Mouse (Mus musculus) limb, embryonic 14.5 days (tissue): ENCODE measurements around the gene Tmem178b. TPM values are rescaled to one million over a fixed set of nuclear protein-coding genes. Genes with fewer than 3 reads are reported as not detected.

Experiments used
- ATAC-seq: fragments of 200-750 bp; cut with Nextera tagmentation; 2 replicates; pipeline ENCODE4 v1.8.0; 2017; ENCODE audit warnings: low read depth, moderate number of reproducible peaks, moderate TSS enrichment; ENCODE audit not compliant: low FRiP score
- DNase-seq: peaks from one replicate; pipeline ENCODE4 v3.0.0-alpha.2; 2015; ENCODE audit warnings: low spot score
- H3K27ac ChIP-seq: fragments of 300-500 bp; sonication (generic); replicated peaks from 2 replicates; pipeline ENCODE4 v1.5.1; 2014; ENCODE audit warnings: low read depth, mild to moderate bottlenecking, low read length, moderate library complexity, mixed read lengths
- H3K27me3 ChIP-seq: fragments of 300-500 bp; sonication (generic); 2 replicates; pipeline ENCODE4 v1.6.1; 2014; ENCODE audit warnings: low read length, mixed read lengths; ENCODE audit not compliant: control insufficient read depth, insufficient read depth
- H3K36me3 ChIP-seq: fragments of 300-500 bp; sonication (generic); 2 replicates; pipeline ENCODE4 v1.6.1; 2014; ENCODE audit warnings: mild to moderate bottlenecking, low read length, moderate library complexity, mixed read lengths; ENCODE audit not compliant: control insufficient read depth, insufficient read depth
- H3K4me1 ChIP-seq: fragments of 300-500 bp; sonication (generic); 2 replicates; pipeline ENCODE4 v1.6.1; 2014; ENCODE audit warnings: antibody characterized with exemption, low read length, mixed read lengths; ENCODE audit not compliant: control insufficient read depth, insufficient read depth
- H3K4me2 ChIP-seq: fragments of 300-500 bp; sonication (generic); replicated peaks from 2 replicates; pipeline ENCODE4 v1.6.1; 2014; ENCODE audit warnings: low read depth, mild to moderate bottlenecking, low read length, moderate library complexity; ENCODE audit not compliant: severe bottlenecking
- H3K4me3 ChIP-seq: fragments of 300-500 bp; sonication (generic); replicated peaks from 2 replicates; pipeline ENCODE4 v1.5.1; 2014; ENCODE audit warnings: low read length
- H3K9ac ChIP-seq: fragments of 300-500 bp; sonication (generic); 2 replicates; pipeline ENCODE4 v1.6.1; 2014; ENCODE audit warnings: mild to moderate bottlenecking, low read depth, low read length, moderate library complexity; ENCODE audit not compliant: severe bottlenecking
- H3K9me3 ChIP-seq: fragments of 300-500 bp; sonication (generic); 2 replicates; pipeline ENCODE4 v1.6.1; 2016; ENCODE audit warnings: low read length; ENCODE audit not compliant: control insufficient read depth
- POLR2A ChIP-seq: fragments of 200-500 bp; IDR thresholded peaks from 2 replicates; pipeline ENCODE4 v1.8.0; 2012; ENCODE audit warnings: inconsistent platforms, mild to moderate bottlenecking, moderate library complexity, borderline replicate concordance; ENCODE audit not compliant: insufficient read depth, insufficient read length; ENCODE audit errors: extremely low read depth
- WGBS: fragments of 180-500 bp; shearing (Covaris S2); extraction: QIAGEN DNeasy Blood & Tissue Kit; methylation state at CpG from one replicate; pipeline ENCODE4 v1.1.7; 2014; 5-methylcytosine and 5-hydroxymethylcytosine counted together
- polyA plus RNA-seq, 2 experiments: library from polyadenylated mRNA; depleted of rRNA in 1 of 2; stranded (reverse) in 1 of 2; unstranded in 1 of 2; fragments of >200 nt; fragmentation: Nextera tagmentation in 1 of 2; extraction: Ambion mirVana in 1 of 2; gene quantifications; 2 replicates each; pipeline versions ENCODE4 v1.2.1 to v1.2.3; 2012 to 2014

Tmem178b gene
- polyA plus RNA-seq, 2 experiments, result 1.2 to 2.3 TPM

GRCm38 (mm10) chr6:40121494-40121893, 248.4 kb downstream of the Tmem178b start:
- Histone ChIP-seq H3K9ac (no peak overlapping the region), H3K27me3 (no peaks in the 10 kb centered on the region), H3K27ac (no peak overlapping the region), H3K4me2 (no peak overlapping the region), H3K36me3 (no peaks in the 10 kb centered on the region), H3K9me3 (no peaks in the 10 kb centered on the region), H3K4me3 (no peak overlapping the region), H3K4me1 (no peaks in the 10 kb centered on the region)
- DNase-seq, result no peak
- 45% methylated on average over 4 of the region's 4 CpGs for WGBS
- no peak for ATAC-seq
- TF ChIP-seq POLR2A, result no peak

GRCm38 (mm10) chr6:40123070-40123690, 250.1 kb downstream of the Tmem178b start:
- no peak overlapping the region for H3K4me3 ChIP-seq
- no peaks in the 10 kb centered on the region for H3K27me3 ChIP-seq
- no peak for ATAC-seq
- no peak overlapping the region for H3K27ac ChIP-seq
- no peaks in the 10 kb centered on the region for H3K36me3 ChIP-seq
- no peak overlapping the region for H3K9ac ChIP-seq
- no peak overlapping the region for H3K4me2 ChIP-seq
- H3K4me1 ChIP-seq, result no peaks in the 10 kb centered on the region
- no peak for DNase-seq
- H3K9me3 ChIP-seq, result no peaks in the 10 kb centered on the region
- 76% methylated on average over 12 of the region's 12 CpGs for WGBS
- TF ChIP-seq POLR2A, result no peak

- H3K4me3 ChIP-seq, result no peak overlapping the region
- H3K9me3 ChIP-seq, result no peaks in the 10 kb centered on the region
- no peak overlapping the region for H3K4me2 ChIP-seq
- no peaks in the 10 kb centered on the region for H3K4me1 ChIP-seq
- H3K27ac ChIP-seq, result no peak overlapping the region
- no peaks in the 10 kb centered on the region for H3K36me3 ChIP-seq
- DNase-seq, result no peak
- H3K27me3 ChIP-seq, result no peaks in the 10 kb centered on the region
- no peak for ATAC-seq
- H3K9ac ChIP-seq, result no peak overlapping the region
- no peak for TF ChIP-seq POLR2A
Observed at GRCm38 (mm10) chr6:40123960-40124359, 250.9 kb downstream of the Tmem178b start.

- TF ChIP-seq POLR2A, result no peak
- Histone ChIP-seq H3K36me3 (no peaks in the 10 kb centered on the region), H3K4me3 (no peak overlapping the region), H3K4me1 (no peaks in the 10 kb centered on the region), H3K4me2 (no peak overlapping the region), H3K9ac (no peak overlapping the region), H3K9me3 (no peaks in the 10 kb centered on the region), H3K27ac (no peak overlapping the region), H3K27me3 (no peaks in the 10 kb centered on the region)
- WGBS, result 85% methylated on average over 6 of the region's 6 CpGs
- DNase-seq (no peak), ATAC-seq (no peak)
Observed at GRCm38 (mm10) chr6:40128716-40129115, 255.6 kb downstream of the Tmem178b start.

DNA sequence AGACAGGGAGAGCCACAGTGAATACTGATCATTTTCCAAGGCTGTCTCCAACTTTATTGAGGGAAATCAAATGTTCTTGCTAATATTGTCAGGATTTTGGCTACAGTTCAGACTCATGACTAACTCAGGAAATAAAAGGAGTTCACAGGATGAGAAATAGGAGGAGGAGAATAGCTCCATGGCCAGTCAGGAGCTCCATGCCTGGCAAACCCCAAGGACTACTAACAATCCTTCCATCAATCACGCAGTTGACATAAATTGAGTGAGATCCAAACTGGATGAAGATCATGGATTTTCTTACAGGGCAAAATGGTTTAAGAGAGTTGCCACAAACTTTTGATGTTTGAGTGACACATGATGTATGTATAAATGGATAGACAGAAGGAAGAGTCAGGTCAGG, 258.9 kb downstream of the Tmem178b start:
- Histone ChIP-seq H3K36me3 (no peaks in the 10 kb centered on the region), H3K27ac (no peak overlapping the region), H3K9ac (no peak overlapping the region), H3K4me3 (no peak overlapping the region), H3K9me3 (no peaks in the 10 kb centered on the region), H3K4me1 (no peaks in the 10 kb centered on the region), H3K4me2 (no peak overlapping the region), H3K27me3 (no peaks in the 10 kb centered on the region)
- ATAC-seq (no peak), DNase-seq (no peak)
- no peak for TF ChIP-seq POLR2A
- 89% methylated on average over 1 of the region's 1 CpGs for WGBS

- Histone ChIP-seq H3K4me2 (no peak overlapping the region), H3K27ac (no peak overlapping the region), H3K9me3 (no peaks in the 10 kb centered on the region), H3K4me1 (no peaks in the 10 kb centered on the region), H3K9ac (no peak overlapping the region), H3K27me3 (no peaks in the 10 kb centered on the region), H3K4me3 (no peak overlapping the region), H3K36me3 (no peaks in the 10 kb centered on the region)
- TF ChIP-seq POLR2A, result no peak
- WGBS, result 88% methylated on average over 6 of the region's 6 CpGs
- DNase-seq (no peak), ATAC-seq (no peak)
Observed at GRCm38 (mm10) chr6:40133436-40133835, 260.4 kb downstream of the Tmem178b start.
